Mouse (Mus musculus) layer of hippocampus, postnatal 10 days (tissue): Measurements from ENCODE around the gene Khdrbs1. TPM values are rescaled to one million over a fixed set of nuclear protein-coding genes. Genes with fewer than 3 reads are reported as not detected.
A peak's percentile ranks its signal among the peaks of the same experiment; 100 is the strongest.

Experiments used
- DNase-seq, 2 experiments: peaks; one replicate each; pipeline ENCODE4 v3.0.0; 2021; ENCODE audit warnings: low spot score in 2 of 2
- microRNA-seq, 2 experiments: library from miRNA; unstranded; fragments of <30 nt; microRNA quantifications; one replicate each; pipeline ENCODE4 v1.2.0; 2021
- total RNA-seq, 2 experiments: library from RNA; stranded (reverse); gene quantifications; 2 replicates each; pipeline ENCODE4 v1.2.3; 2021

The Khdrbs1 gene
- total RNA-seq, 2 experiments from 2014 or later, result 99.3 to 108 TPM

GRCm38 (mm10) chr4:129683901-129684493, 58.1 kb downstream of the Khdrbs1 start:
- no peak for DNase-seq

DNA sequence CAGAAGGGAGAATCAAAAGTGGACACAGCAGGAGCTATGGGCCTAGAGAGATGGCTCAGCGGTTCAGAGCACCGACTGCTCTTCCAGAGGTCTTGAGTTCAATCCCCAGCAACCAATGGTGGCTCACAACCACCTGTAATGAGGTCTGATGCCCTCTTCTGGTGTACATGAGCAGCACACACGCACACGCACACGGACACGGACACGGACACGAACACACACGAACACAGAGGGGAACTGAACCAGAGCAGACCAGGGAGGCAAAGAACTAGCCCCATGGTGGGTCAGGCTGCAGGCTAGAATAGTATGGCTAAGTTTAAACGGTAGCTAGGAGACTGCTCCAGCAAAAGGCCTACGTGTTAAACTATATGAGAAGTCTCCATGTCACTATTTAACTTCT, 60.3 kb downstream of the Khdrbs1 start:
- no peak for DNase-seq

GRCm38 (mm10) chr4:129672878-129673449, 69.1 kb downstream of the Khdrbs1 start:
- no peak for DNase-seq

DNA sequence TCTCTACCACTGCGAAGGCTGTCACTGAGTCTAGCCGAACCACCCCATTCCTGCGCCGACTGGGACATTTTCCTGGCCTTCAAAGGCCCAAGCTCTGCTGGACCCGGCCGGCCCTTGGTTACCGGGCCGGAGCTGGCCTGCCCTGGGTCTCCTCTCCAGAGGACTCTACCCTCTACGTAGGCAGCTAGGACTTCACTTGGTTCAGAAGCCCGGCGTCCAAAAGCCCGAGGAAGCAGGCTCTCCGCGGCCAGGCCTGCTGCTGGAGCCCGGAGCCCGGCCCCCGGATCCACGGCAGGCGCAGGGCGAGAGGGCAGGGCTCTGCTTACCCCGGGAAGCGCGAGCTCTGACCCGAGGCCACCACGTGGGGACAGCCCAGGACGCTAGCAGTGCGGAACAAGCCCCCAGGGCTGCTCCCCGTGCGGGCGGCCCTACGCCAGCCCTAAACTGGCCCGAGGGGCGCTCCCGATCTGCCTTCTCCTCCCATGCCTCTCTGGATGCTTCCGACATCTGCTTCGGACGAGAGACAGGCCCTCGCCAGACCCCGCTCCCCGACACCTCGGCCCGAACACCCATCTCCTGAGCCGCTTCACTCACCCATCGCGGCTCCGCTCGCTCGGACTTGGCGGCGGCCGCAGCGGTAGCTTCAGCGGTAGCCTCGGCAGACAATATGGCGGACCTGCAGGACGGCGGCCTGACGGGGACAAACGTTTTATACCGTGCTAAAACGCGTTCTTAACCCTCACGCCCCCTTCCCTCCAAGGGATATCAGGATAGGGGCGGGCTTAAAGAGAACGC, 69.8 kb downstream of the Khdrbs1 start, which contains the start of gene Kpna6:
Gene Kpna6, minus strand, starts transcription at position 685 of the 795 bp plus-strand sequence.
- peak; percentile 93 for DNase-seq

GRCm38 (mm10) chr4:129671491-129672082, 70.5 kb downstream of the Khdrbs1 start:
- DNase-seq, result peak; percentile 38 to 61

- DNase-seq, result no peak
Observed at GRCm38 (mm10) chr4:129662255-129662813, 79.8 kb downstream of the Khdrbs1 start.

- DNase-seq, result no peak
Observed at GRCm38 (mm10) chr4:129661584-129661983, 80.5 kb downstream of the Khdrbs1 start.

GRCm38 (mm10) chr4:129654770-129655169, 87.3 kb downstream of the Khdrbs1 start:
- DNase-seq, result no peak

Small RNAs within 50 kb of the gene (microRNA-seq; reads per million reads assigned to microRNA genes)
- gene Gm28017 (0 reads per million in 2 experiments), gene Mir7016 (2.0 to 2.2 reads per million in 2 experiments)

Other genes with a start within 250 kb of the Khdrbs1 start
- 100 to 1,000 TPM; 713 to 734 TPM for gene Marcksl1, start 228.7 kb downstream of the Khdrbs1 start, total RNA-seq
- 10 to 100 TPM; 40.5 to 40.9 TPM for gene Hdac1, start 199.6 kb downstream of the Khdrbs1 start, total RNA-seq
- gene Lck, start 168.7 kb downstream of the Khdrbs1 start, total RNA-seq, result 1 to 10 TPM; 9.1 to 9.3 TPM
- gene Fam167b, start 163.8 kb downstream of the Khdrbs1 start, total RNA-seq, result not detected
- 100 to 1,000 TPM; 136 to 140 TPM for gene Eif3i, start 141.7 kb downstream of the Khdrbs1 start, total RNA-seq
- gene Tmem234, start 141.6 kb downstream of the Khdrbs1 start, total RNA-seq, result 10 to 100 TPM; 95.6 to 99.1 TPM
- gene Dcdc2b, start 128.0 kb downstream of the Khdrbs1 start, total RNA-seq, result 1 to 10 TPM; 3.1 to 5.3 TPM
- gene Iqcc, start 123.2 kb downstream of the Khdrbs1 start, total RNA-seq, result 10 to 100 TPM; 27.5 to 27.6 TPM
- 100 to 1,000 TPM; 123 to 140 TPM for gene Ccdc28b, start 118.4 kb downstream of the Khdrbs1 start, total RNA-seq
- 10 to 100 TPM; 41.4 to 46.8 TPM for gene Txlna, start 101.2 kb downstream of the Khdrbs1 start, total RNA-seq
- 10 to 100 TPM; 74.7 to 90.0 TPM for gene Kpna6, start 69.5 kb downstream of the Khdrbs1 start, total RNA-seq
- gene Tmem39b, start 45.5 kb downstream of the Khdrbs1 start, total RNA-seq, result 10 to 100 TPM; 13.0 to 13.1 TPM
- 100 to 1,000 TPM; 125 to 136 TPM for gene Ptp4a2, start 68.9 kb upstream of the Khdrbs1 start, total RNA-seq
- under 1 TPM; 0.18 to 0.48 TPM for gene Spocd1, start 186.9 kb upstream of the Khdrbs1 start, total RNA-seq
- gene Adgrb2, start 242.6 kb upstream of the Khdrbs1 start, total RNA-seq, result 100 to 1,000 TPM; 390 to 419 TPM